Comparison of ENCODE assay signal across 8 mouse cellular contexts in genomic region chr17:57118524-57119349, GRCm38 (mm10). TPM values are rescaled to one million over a fixed set of nuclear protein-coding genes. Genes with fewer than 3 reads are reported as not detected.
DNase-seq lines count a peak whose midpoint lies in the region; ATAC-seq and TF ChIP-seq lines count a peak whose summit lies in the region.

No protein-coding gene starts in this region.

- peak overlapping the region; percentile 50 for H3K4me3 ChIP-seq in E14TG2a.4 (replicated peaks; ENCODE audit: low read length)
- no peak overlapping the region for H3K4me3 ChIP-seq in forebrain, embryonic 12.5 days (replicated peaks)
- H3K4me3 ChIP-seq in intestine, embryonic 16.5 days (ENCODE audit: low read length): no peak overlapping the region

- no peak for TF ChIP-seq CTCF in E14TG2a.4 (conservative IDR thresholded peaks at IDR 0.05; ENCODE audit: low read length)

- 2% methylated on average over 11 of the region's 11 CpGs for WGBS in forebrain, embryonic 12.5 days
- WGBS in intestine, embryonic 16.5 days: 2% methylated on average over 11 of the region's 11 CpGs

- DNase-seq in adrenal gland, postnatal 10 days: peak; percentile 65
- DNase-seq in adrenal gland, adult 8-10 months: no peak
- peak; percentile 38 for DNase-seq in mesoderm, embryonic 11.5 days (ENCODE audit: low read depth, low spot score)
- DNase-seq in frontal cortex, postnatal 14 days (ENCODE audit: low spot score in 2 of 2): no peak

- peak overlapping the region; percentile 24 for H3K4me2 ChIP-seq in forebrain, embryonic 12.5 days
- no peak overlapping the region for H3K4me2 ChIP-seq in intestine, embryonic 16.5 days (ENCODE audit: low read depth, low read length)

- peaks cover 41% of the 10 kb centered on the region for H3K4me1 ChIP-seq in E14TG2a.4 (replicated peaks; ENCODE audit: low read depth, low read length)
- H3K4me1 ChIP-seq in forebrain, embryonic 12.5 days: peaks cover 5% of the 10 kb centered on the region; the same call in 1 of the 2 replicates
- peaks cover 4% of the 10 kb centered on the region; the same call in 1 of the 2 replicates for H3K4me1 ChIP-seq in intestine, embryonic 16.5 days (ENCODE audit: control insufficient read depth, insufficient read depth, low read length)

- no peak overlapping the region for H3K27ac ChIP-seq in forebrain, embryonic 12.5 days
- H3K27ac ChIP-seq in intestine, embryonic 16.5 days (ENCODE audit: low read length): no peak overlapping the region

- H3K36me3 ChIP-seq in E14TG2a.4 (ENCODE audit: insufficient read depth, low read length): 0 out of 2 replicates have a peak, but pooled peaks cover 2% of the 10 kb centered on the region
- H3K36me3 ChIP-seq in forebrain, embryonic 12.5 days (replicated peaks): no peaks in the 10 kb centered on the region
- H3K36me3 ChIP-seq in intestine, embryonic 16.5 days (ENCODE audit: control insufficient read depth, insufficient read depth, low read length): no peaks in the 10 kb centered on the region

- H3K9ac ChIP-seq in forebrain, embryonic 12.5 days: no peak overlapping the region
- no peak overlapping the region for H3K9ac ChIP-seq in intestine, embryonic 16.5 days (ENCODE audit: low read depth, low read length)

- peak; percentile 91 for ATAC-seq in forebrain, embryonic 12.5 days (ENCODE audit: low FRiP score)
- peak; percentile 93 for ATAC-seq in intestine, embryonic 16.5 days
- ATAC-seq in frontal cortex, adult (ENCODE audit: low TSS enrichment): no peak

- H3K9me3 ChIP-seq in E14TG2a.4 (ENCODE audit: low read length): peaks cover 7% of the 10 kb centered on the region; the same call in 1 of the 2 replicates
- no peaks in the 10 kb centered on the region for H3K9me3 ChIP-seq in forebrain, embryonic 12.5 days
- no peaks in the 10 kb centered on the region for H3K9me3 ChIP-seq in intestine, embryonic 16.5 days (ENCODE audit: control insufficient read depth, low read length)

- H3K27me3 ChIP-seq in E14TG2a.4 (ENCODE audit: insufficient read depth, low read length): peaks cover 10% of the 10 kb centered on the region
- H3K27me3 ChIP-seq in forebrain, embryonic 12.5 days: no peaks in the 10 kb centered on the region; the same call in 1 of the 2 replicates
- H3K27me3 ChIP-seq in intestine, embryonic 16.5 days (replicated peaks; ENCODE audit: control insufficient read depth, insufficient read depth, low read length): no peaks in the 10 kb centered on the region

RNA-seq across cellular contexts. Expression of gene Tnfsf9, which starts 13.6 kb away (rescaled TPM):
- total RNA-seq in adrenal gland, postnatal 10 days (2021): under 1 TPM; 0.30 to 0.48 TPM
- under 1 TPM in 3 of 4 experiments, not detected in 1; 0.21 to 0.30 (median 0.26) TPM for total RNA-seq in adrenal gland, adult 8-10 months (2022)
- polyA plus RNA-seq in forebrain, embryonic 12.5 days (2016; fragmentation: Nextera tagmentation; extraction: Ambion mirVana): 8.7 and 9.2 TPM in 2 replicates
- polyA plus RNA-seq in intestine, embryonic 16.5 days (2015; fragmentation: Nextera tagmentation; extraction: Ambion mirVana): 6.0 and 6.2 TPM in 2 replicates

RNA-seq across cellular contexts. Expression of gene Cd70, which starts 30.8 kb away (rescaled TPM):
- not detected for total RNA-seq in adrenal gland, postnatal 10 days (2021)
- total RNA-seq in adrenal gland, adult 8-10 months (2022): not detected
- not detected in 2 replicates for polyA plus RNA-seq in forebrain, embryonic 12.5 days (2016; fragmentation: Nextera tagmentation; extraction: Ambion mirVana)
- polyA plus RNA-seq in intestine, embryonic 16.5 days (2015; fragmentation: Nextera tagmentation; extraction: Ambion mirVana): not detected in 2 replicates

RNA-seq across cellular contexts. Expression of gene Tubb4a, which starts 31.2 kb away (rescaled TPM):
- total RNA-seq in adrenal gland, postnatal 10 days (2021): 10 to 100 TPM; 10.9 to 20.6 TPM
- 1 to 10 TPM; 4.4 to 6.8 (median 6.6) TPM for total RNA-seq in adrenal gland, adult 8-10 months (2022)
- 121 and 145 TPM in 2 replicates for polyA plus RNA-seq in forebrain, embryonic 12.5 days (2016; fragmentation: Nextera tagmentation; extraction: Ambion mirVana)
- polyA plus RNA-seq in intestine, embryonic 16.5 days (2015; fragmentation: Nextera tagmentation; extraction: Ambion mirVana): 20.3 and 22.6 TPM in 2 replicates

RNA-seq across cellular contexts. Expression of gene Dennd1c, which starts 40.4 kb away (rescaled TPM):
- total RNA-seq in adrenal gland, postnatal 10 days (2021): 1 to 10 TPM; 3.4 TPM
- total RNA-seq in adrenal gland, adult 8-10 months (2022): 1 to 10 TPM; 1.5 to 4.3 (median 2.5) TPM
- 5.2 and 5.9 TPM in 2 replicates for polyA plus RNA-seq in forebrain, embryonic 12.5 days (2016; fragmentation: Nextera tagmentation; extraction: Ambion mirVana)
- polyA plus RNA-seq in intestine, embryonic 16.5 days (2015; fragmentation: Nextera tagmentation; extraction: Ambion mirVana): 7.4 and 8.1 TPM in 2 replicates

RNA-seq across cellular contexts. Expression of gene Slc25a23, which starts 59.1 kb away (rescaled TPM):
- total RNA-seq in adrenal gland, postnatal 10 days (2021): 100 to 1,000 TPM; 119 to 122 TPM
- total RNA-seq in adrenal gland, adult 8-10 months (2022): 100 to 1,000 TPM in 2 of 4 experiments, 10 to 100 TPM in 2; 66.5 to 128 (median 97.6) TPM
- polyA plus RNA-seq in forebrain, embryonic 12.5 days (2016; fragmentation: Nextera tagmentation; extraction: Ambion mirVana): 20.3 and 21.3 TPM in 2 replicates
- 5.7 and 6.7 TPM in 2 replicates for polyA plus RNA-seq in intestine, embryonic 16.5 days (2015; fragmentation: Nextera tagmentation; extraction: Ambion mirVana)

Comparison
In these comparisons a context has a peak if more than half of its experiments do, and no peak if none do; other contexts are left out.
1. DNase-seq: peak in adrenal gland, postnatal 10 days (single experiment) and mesoderm, embryonic 11.5 days (single experiment); none in adrenal gland, adult 8-10 months (single experiment) and frontal cortex, postnatal 14 days (0 of 2).